Mouse (Mus musculus) lung, embryonic 16.5 days (tissue): ENCODE results near the gene Als2cr12. TPM values are rescaled to one million over a fixed set of nuclear protein-coding genes. Genes with fewer than 3 reads are reported as not detected.
"Not testable (repeated sequence)": the region's sequence is repeated elsewhere in the genome, so short reads cannot be mapped to it uniquely, and the experiment has no call there.

ENCODE experiments used
- ATAC-seq: fragments of 200-750 bp; cut with Nextera tagmentation; 2 replicates; pipeline ENCODE4 v1.8.0; 2017; ENCODE audit warnings: low read depth, mild to moderate bottlenecking, moderate library complexity
- H3K27ac ChIP-seq: fragments of 300-500 bp; sonication (generic); 2 replicates; pipeline ENCODE4 v1.5.1; 2014; ENCODE audit warnings: mild to moderate bottlenecking, control low read depth, low read length
- H3K27me3 ChIP-seq: fragments of 300-500 bp; sonication (generic); 2 replicates; pipeline ENCODE4 v1.6.1; 2014; ENCODE audit warnings: low read depth, low read length, mixed read lengths; ENCODE audit not compliant: control insufficient read depth, insufficient read depth
- H3K36me3 ChIP-seq: fragments of 300-500 bp; sonication (generic); 2 replicates; pipeline ENCODE4 v1.6.1; 2014; ENCODE audit warnings: low read length; ENCODE audit not compliant: control insufficient read depth, insufficient read depth
- H3K4me1 ChIP-seq: fragments of 300-500 bp; sonication (generic); replicated peaks from 2 replicates; pipeline ENCODE4 v1.6.1; 2014; ENCODE audit warnings: low read length, mixed read lengths; ENCODE audit not compliant: control insufficient read depth, insufficient read depth
- H3K4me2 ChIP-seq: fragments of 300-500 bp; sonication (generic); 2 replicates; pipeline ENCODE4 v1.6.1; 2014; ENCODE audit warnings: low read depth, low read length, control low read depth
- H3K4me3 ChIP-seq: fragments of 300-500 bp; sonication (generic); 2 replicates; pipeline ENCODE4 v1.5.1; 2014; ENCODE audit warnings: mild to moderate bottlenecking, low read length, control low read depth
- H3K9ac ChIP-seq: fragments of 300-500 bp; sonication (generic); 2 replicates; pipeline ENCODE4 v1.6.1; 2014; ENCODE audit warnings: low read length, control low read depth
- H3K9me3 ChIP-seq: fragments of 300-500 bp; sonication (generic); 2 replicates; pipeline ENCODE4 v1.6.1; 2016; ENCODE audit warnings: low read length; ENCODE audit not compliant: control insufficient read depth
- WGBS: fragments of 180-500 bp; shearing (Covaris S2); extraction: QIAGEN DNeasy Blood & Tissue Kit; methylation state at CpG from one replicate; pipeline ENCODE4 v1.1.7; 2014; 5-methylcytosine and 5-hydroxymethylcytosine counted together
- polyA plus RNA-seq: library from polyadenylated mRNA; unstranded; fragments of >200 nt; fragmentation: Nextera tagmentation; extraction: Ambion mirVana; gene quantifications from 2 replicates; pipeline ENCODE4 v1.2.1, GENCODE M21; 2015

Als2cr12 gene
- polyA plus RNA-seq, 1 experiment from 2014 or later: not detected

DNA sequence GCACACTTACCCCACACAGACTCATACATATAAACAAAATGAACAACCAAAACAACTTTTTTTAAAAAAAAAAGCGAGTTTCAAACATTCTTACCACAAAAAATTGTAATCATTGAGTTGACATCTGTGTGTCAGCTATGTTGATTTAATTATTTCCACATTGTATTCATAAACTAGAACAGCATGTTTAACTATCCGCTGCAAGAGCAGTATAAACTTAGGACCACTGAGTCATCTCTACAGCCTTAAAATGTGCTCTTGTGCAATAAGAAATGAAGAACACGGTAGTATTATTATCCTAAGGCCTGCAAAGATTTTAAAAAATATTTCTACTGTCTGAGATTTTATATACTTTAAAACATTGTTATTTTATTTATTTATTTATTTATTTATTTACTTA is 20.8 kb downstream of the Als2cr12 start:
- H3K4me2 ChIP-seq: no peak overlapping the region
- ATAC-seq: no peak
- 81% methylated on average over 3 of the region's 3 CpGs for WGBS

GRCm38 (mm10) chr1:58672116-58672515 is 23.7 kb downstream of the Als2cr12 start:
- Histone ChIP-seq H3K36me3 (no peaks in the 10 kb centered on the region), H3K9me3 (no peaks in the 10 kb centered on the region), H3K4me1 (no peaks in the 10 kb centered on the region), H3K4me3 (no peak overlapping the region), H3K4me2 (no peak overlapping the region), H3K9ac (no peak overlapping the region), H3K27me3 (no peaks in the 10 kb centered on the region), H3K27ac (no peak overlapping the region)
- ATAC-seq: no peak
- 79% methylated on average over 2 of the region's 2 CpGs for WGBS

More for the DNA sequence above, 20.8 kb downstream of the Als2cr12 start:
- H3K4me1 ChIP-seq: no peaks in the 10 kb centered on the region
- H3K27me3 ChIP-seq: no peaks in the 10 kb centered on the region
- H3K4me3 ChIP-seq: no peak overlapping the region
- H3K36me3 ChIP-seq: no peaks in the 10 kb centered on the region
- H3K27ac ChIP-seq: no peak overlapping the region
- H3K9ac ChIP-seq: no peak overlapping the region
- no peaks in the 10 kb centered on the region for H3K9me3 ChIP-seq

- H3K9ac ChIP-seq, H3K4me3 ChIP-seq, H3K27ac ChIP-seq, H3K9me3 ChIP-seq, H3K4me1 ChIP-seq, H3K36me3 ChIP-seq, H3K27me3 ChIP-seq, H3K4me2 ChIP-seq, ATAC-seq: not testable (repeated sequence)
- 51% methylated on average over 3 of the region's 3 CpGs for WGBS
Observed at GRCm38 (mm10) chr1:58669635-58670034, 26.2 kb downstream of the Als2cr12 start.

- Histone ChIP-seq H3K4me3 (no peak overlapping the region), H3K27me3 (no peaks in the 10 kb centered on the region), H3K4me1 (no peaks in the 10 kb centered on the region), H3K27ac (no peak overlapping the region), H3K9ac (no peak overlapping the region), H3K36me3 (no peaks in the 10 kb centered on the region), H3K9me3 (no peaks in the 10 kb centered on the region), H3K4me2 (no peak overlapping the region)
- ATAC-seq: no peak
- 75% methylated on average over 5 of the region's 5 CpGs for WGBS
Observed at GRCm38 (mm10) chr1:58668191-58668590, 27.6 kb downstream of the Als2cr12 start.

GRCm38 (mm10) chr1:58663365-58663764 is 32.4 kb downstream of the Als2cr12 start:
- H3K4me3 ChIP-seq, H3K9me3 ChIP-seq, H3K4me1 ChIP-seq, H3K9ac ChIP-seq, H3K36me3 ChIP-seq, ATAC-seq, H3K27ac ChIP-seq, H3K27me3 ChIP-seq, H3K4me2 ChIP-seq: not testable (repeated sequence)
- 79% methylated on average over 3 of the region's 3 CpGs for WGBS

- WGBS: 93% methylated on average over 5 of the region's 5 CpGs
- not testable (repeated sequence) for H3K27ac ChIP-seq, H3K9me3 ChIP-seq, H3K9ac ChIP-seq, H3K4me3 ChIP-seq, H3K4me1 ChIP-seq, H3K36me3 ChIP-seq, H3K4me2 ChIP-seq, ATAC-seq, H3K27me3 ChIP-seq
Observed at GRCm38 (mm10) chr1:58662671-58663070, 33.1 kb downstream of the Als2cr12 start.

DNA sequence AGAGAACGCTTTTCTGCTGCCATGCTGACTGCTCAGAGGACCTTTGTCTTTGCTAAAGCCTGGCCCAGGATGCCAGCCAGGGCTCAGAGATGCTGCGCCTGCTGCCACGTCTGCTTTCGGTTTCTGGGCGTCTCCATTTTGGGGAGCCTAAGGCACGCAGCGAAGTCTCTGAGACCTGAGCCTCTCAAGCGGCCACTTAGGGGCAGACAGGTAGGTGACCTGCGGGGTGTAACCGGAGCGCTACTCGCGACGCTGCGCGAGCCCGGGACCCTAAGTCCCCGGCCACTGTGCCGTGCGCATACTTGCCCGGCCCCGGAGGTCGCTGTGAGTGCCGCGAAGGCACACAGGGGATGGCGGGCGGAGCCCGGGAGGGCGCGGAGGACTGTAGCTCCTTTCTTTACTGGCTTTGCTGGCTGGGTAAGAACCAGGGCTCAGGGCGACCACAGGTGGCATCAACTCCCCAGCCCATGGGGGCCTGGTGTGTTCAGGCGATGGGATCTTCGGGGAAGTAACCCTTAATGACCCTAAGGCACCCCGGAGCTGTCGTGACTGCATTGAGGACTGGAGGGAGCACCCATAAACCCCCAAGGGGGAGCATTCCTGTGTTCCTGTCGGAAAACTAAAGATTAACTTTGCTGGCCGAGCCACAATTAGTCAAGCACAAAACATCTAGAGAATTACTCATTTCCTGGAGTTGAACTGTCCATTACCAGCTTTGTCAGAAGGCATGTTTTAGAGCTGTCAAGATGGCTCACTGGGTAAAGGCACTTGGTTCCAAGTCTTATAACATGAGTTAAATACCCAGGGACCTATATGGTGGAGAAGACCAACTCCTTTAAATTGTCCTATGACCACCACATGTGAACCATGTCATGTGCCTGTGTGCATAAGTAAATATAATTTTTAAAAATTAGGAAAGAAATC is 43.0 kb downstream of the Als2cr12 start:
- WGBS: 2% methylated on average over 37 of the region's 37 CpGs

GRCm38 (mm10) chr1:58651571-58652456 is 44.0 kb downstream of the Als2cr12 start:
- not testable (repeated sequence) for H3K4me1 ChIP-seq, H3K9ac ChIP-seq, H3K36me3 ChIP-seq, H3K27ac ChIP-seq, ATAC-seq, H3K9me3 ChIP-seq, H3K27me3 ChIP-seq
- H3K4me3 ChIP-seq: peak overlapping the region; percentile 74
- WGBS: 74% methylated on average over 17 of the region's 17 CpGs
- peak overlapping the region; percentile 77 for H3K4me2 ChIP-seq

More for the DNA sequence above, 43.0 kb downstream of the Als2cr12 start:
- H3K4me2 ChIP-seq: peak overlapping the region; percentile 77
- peak; percentile 86 for ATAC-seq
- no peaks in the 10 kb centered on the region for H3K36me3 ChIP-seq
- no peaks in the 10 kb centered on the region for H3K27me3 ChIP-seq
- H3K9ac ChIP-seq: peak overlapping the region; percentile 83
- H3K27ac ChIP-seq: peak overlapping the region; percentile 43
- no peaks in the 10 kb centered on the region for H3K9me3 ChIP-seq
- no peaks in the 10 kb centered on the region for H3K4me1 ChIP-seq
- H3K4me3 ChIP-seq: peak overlapping the region; percentile 74

DNA sequence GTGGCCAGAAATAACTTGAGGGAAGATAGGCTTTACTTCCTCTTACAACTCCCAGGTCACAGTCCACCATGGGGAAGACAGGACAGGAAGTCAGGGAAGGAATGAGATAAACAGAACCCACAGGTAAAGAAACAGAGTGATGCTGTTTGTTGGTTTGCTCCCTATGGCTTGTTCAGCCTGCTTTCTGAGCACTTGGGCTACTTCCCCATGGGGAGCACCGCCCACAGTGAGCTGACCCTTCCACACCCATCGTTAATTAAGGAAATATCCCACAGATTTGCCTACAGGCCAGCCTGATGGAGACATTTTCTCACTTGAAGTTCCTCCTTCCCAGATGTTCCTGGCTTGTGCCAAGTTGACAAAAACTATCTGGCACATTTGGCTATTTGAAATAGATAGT is 66.9 kb downstream of the Als2cr12 start:
- H3K9ac ChIP-seq, H3K36me3 ChIP-seq, H3K4me3 ChIP-seq, H3K9me3 ChIP-seq, ATAC-seq, H3K27ac ChIP-seq, H3K27me3 ChIP-seq, H3K4me1 ChIP-seq, H3K4me2 ChIP-seq: not testable (repeated sequence)
- 89% methylated on average over 1 of the region's 2 CpGs for WGBS
